Mouse (Mus musculus) brain, embryonic 18.5 days (tissue): Measurements from ENCODE around the gene Casp4.

Experiments used
- DNase-seq: peaks from one replicate; pipeline ENCODE4 v3.0.0-alpha.2; 2012; ENCODE audit warnings: low read depth, low spot score

Casp4 gene

GRCm38 (mm10) chr9:5308561-5308960 lies at the start of gene Casp4:
Gene Casp4 (plus strand): TSS chr9:5308828.
- no peak for DNase-seq

- no peak for DNase-seq
Observed at GRCm38 (mm10) chr9:5263951-5264475, 44.6 kb upstream of the Casp4 start.

GRCm38 (mm10) chr9:5270274-5270673 lies 38.4 kb upstream of the Casp4 start:
- no peak for DNase-seq

GRCm38 (mm10) chr9:5270884-5271283 lies 37.7 kb upstream of the Casp4 start:
- DNase-seq = no peak

- no peak for DNase-seq
Observed at GRCm38 (mm10) chr9:5271334-5271845, 37.2 kb upstream of the Casp4 start.

GRCm38 (mm10) chr9:5286071-5286470 lies 22.6 kb upstream of the Casp4 start:
- no peak for DNase-seq

GRCm38 (mm10) chr9:5286597-5286996 lies 22.0 kb upstream of the Casp4 start:
- DNase-seq = no peak

- no peak for DNase-seq
Observed at GRCm38 (mm10) chr9:5296354-5297237, 12.0 kb upstream of the Casp4 start.

- no peak for DNase-seq
Observed at GRCm38 (mm10) chr9:5298329-5299131, 10.1 kb upstream of the Casp4 start, which contains the start of gene Casp1. Gene Casp1 (plus strand): TSS chr9:5298517.

- no peak for DNase-seq
Observed at GRCm38 (mm10) chr9:5299132-5299381, 9.6 kb upstream of the Casp4 start.

GRCm38 (mm10) chr9:5310112-5310511 lies 1.5 kb downstream of the Casp4 start:
- no peak for DNase-seq

GRCm38 (mm10) chr9:5311435-5311834 lies 2.8 kb downstream of the Casp4 start:
- no peak for DNase-seq

GRCm38 (mm10) chr9:5328204-5328603 lies 19.6 kb downstream of the Casp4 start:
- no peak for DNase-seq

- DNase-seq = no peak
Observed at GRCm38 (mm10) chr9:5332441-5332840, 23.8 kb downstream of the Casp4 start.

GRCm38 (mm10) chr9:5333422-5333821 lies 24.8 kb downstream of the Casp4 start:
- DNase-seq = no peak

- DNase-seq = no peak
Observed at GRCm38 (mm10) chr9:5343092-5343491, 34.5 kb downstream of the Casp4 start.

GRCm38 (mm10) chr9:5344090-5344489 lies 35.5 kb downstream of the Casp4 start:
- no peak for DNase-seq

- no peak for DNase-seq
Observed at GRCm38 (mm10) chr9:5345291-5345898, 36.8 kb downstream of the Casp4 start, which contains the start of gene Casp12. Gene Casp12 (plus strand): TSS chr9:5345430.

- no peak for DNase-seq
Observed at GRCm38 (mm10) chr9:5347381-5347780, 38.8 kb downstream of the Casp4 start.

GRCm38 (mm10) chr9:5353673-5354072 lies 45.0 kb downstream of the Casp4 start:
- no peak for DNase-seq

- DNase-seq = no peak
Observed at GRCm38 (mm10) chr9:5356801-5357200, 48.2 kb downstream of the Casp4 start.
